Mouse (Mus musculus) lung, postnatal 0 days (tissue): Measurements from ENCODE around the gene Tmem30a.

Source experiments
- CTCF ChIP-seq: IDR thresholded peaks from 2 replicates; pipeline ENCODE4 v1.5.1; 2016; ENCODE audit warnings: antibody characterized with exemption, mild to moderate bottlenecking
- EP300 ChIP-seq: IDR thresholded peaks from 2 replicates; pipeline ENCODE4 v1.6.1; 2016; ENCODE audit warnings: antibody characterized with exemption, mild to moderate bottlenecking, control low read depth

DNA sequence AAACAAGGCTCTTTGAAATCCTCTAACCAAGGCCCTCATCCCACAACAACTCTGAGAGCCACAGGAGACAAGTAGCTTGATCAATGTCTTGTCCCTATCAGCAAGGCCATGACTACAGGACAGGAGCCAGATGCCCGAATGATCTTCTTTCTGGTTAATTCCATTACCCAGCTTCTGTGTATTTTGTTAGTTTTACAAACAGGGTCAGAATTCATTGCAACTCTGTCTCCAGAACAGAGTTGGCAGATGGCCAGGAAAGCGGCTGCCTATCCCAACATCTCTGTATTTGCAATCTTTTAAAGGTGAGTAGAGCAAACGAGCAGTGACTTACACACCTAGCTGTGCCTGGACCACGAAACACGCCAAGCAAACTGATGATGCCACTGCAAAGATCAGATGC lies 63.0 kb downstream of the Tmem30a start:
- TF ChIP-seq CTCF (no peak), EP300 (no peak)
